Mouse (Mus musculus) thymus, adult 2 months (tissue): ENCODE measurements around the gene Cc2d1a. TPM values are rescaled to one million over a fixed set of nuclear protein-coding genes. Genes with fewer than 3 reads are reported as not detected.

Source experiments
- DNase-seq: peaks from one replicate; pipeline ENCODE4 v3.0.0; 2021
- H3K27ac ChIP-seq: fragments of 200-500 bp; 2 replicates; pipeline ENCODE4 v1.5.1; 2012; ENCODE audit warnings: low read length, control low read depth; ENCODE audit not compliant: control insufficient read depth, insufficient read depth
- H3K27me3 ChIP-seq: fragments of 200-500 bp; 2 replicates; pipeline ENCODE4 v1.6.1; 2012; ENCODE audit warnings: mild to moderate bottlenecking, low read length, moderate library complexity, mixed read lengths; ENCODE audit not compliant: control insufficient read depth, insufficient read depth
- H3K36me3 ChIP-seq: fragments of 200-500 bp; 2 replicates; pipeline ENCODE4 v1.6.1; 2012; ENCODE audit warnings: mild to moderate bottlenecking, low read length, moderate library complexity; ENCODE audit not compliant: control insufficient read depth, insufficient read depth
- H3K4me1 ChIP-seq: fragments of 200-500 bp; replicated peaks from 2 replicates; pipeline ENCODE4 v1.6.1; 2012; ENCODE audit warnings: low read length; ENCODE audit not compliant: control insufficient read depth, insufficient read depth
- H3K4me3 ChIP-seq: fragments of 200-500 bp; 2 replicates; pipeline ENCODE4 v1.5.1; 2012; ENCODE audit warnings: mild to moderate bottlenecking, low read length, control low read depth, moderate library complexity; ENCODE audit not compliant: control insufficient read depth, insufficient read depth
- CTCF ChIP-seq: fragments of 200-500 bp; IDR thresholded peaks from 2 replicates; pipeline ENCODE4 v1.5.1; 2012; ENCODE audit warnings: mild to moderate bottlenecking, control low read depth, low read length, moderate library complexity, borderline replicate concordance; ENCODE audit not compliant: control insufficient read depth, poor library complexity, insufficient read depth; ENCODE audit errors: extremely low read depth
- POLR2A ChIP-seq: fragments of 200-500 bp; IDR thresholded peaks from 2 replicates; pipeline ENCODE4 v1.6.1; 2012; ENCODE audit warnings: mild to moderate bottlenecking, low read length, control low read depth, moderate library complexity; ENCODE audit not compliant: control insufficient read depth, poor library complexity, insufficient read depth; ENCODE audit errors: extremely low read depth
- WGBS: fragments of 180-500 bp; shearing (Covaris S2); methylation state at CpG from one replicate; pipeline ENCODE4 v1.1.7; 2018; 5-methylcytosine and 5-hydroxymethylcytosine counted together
- polyA plus RNA-seq: library from polyadenylated mRNA; depleted of rRNA; stranded (reverse); fragments of >200 nt; gene quantifications from 2 replicates; pipeline ENCODE4 v1.2.3, GENCODE M21; 2012

Gene Cc2d1a
- polyA plus RNA-seq, 1 experiment = 54.6 TPM

- Histone ChIP-seq H3K27me3 (no peaks in the 10 kb centered on the region), H3K36me3 (no peaks in the 10 kb centered on the region), H3K27ac (no peak overlapping the region), H3K4me3 (no peak overlapping the region), H3K4me1 (peaks cover 62% of the 10 kb centered on the region)
- no peak for DNase-seq
- no peak for TF ChIP-seq POLR2A
- no peak for TF ChIP-seq CTCF
- 81% methylated on average over 4 of the region's 4 CpGs for WGBS
These were observed 32.2 kb upstream of the Cc2d1a start for GRCm38 (mm10) chr8:84179946-84180345.

DNA sequence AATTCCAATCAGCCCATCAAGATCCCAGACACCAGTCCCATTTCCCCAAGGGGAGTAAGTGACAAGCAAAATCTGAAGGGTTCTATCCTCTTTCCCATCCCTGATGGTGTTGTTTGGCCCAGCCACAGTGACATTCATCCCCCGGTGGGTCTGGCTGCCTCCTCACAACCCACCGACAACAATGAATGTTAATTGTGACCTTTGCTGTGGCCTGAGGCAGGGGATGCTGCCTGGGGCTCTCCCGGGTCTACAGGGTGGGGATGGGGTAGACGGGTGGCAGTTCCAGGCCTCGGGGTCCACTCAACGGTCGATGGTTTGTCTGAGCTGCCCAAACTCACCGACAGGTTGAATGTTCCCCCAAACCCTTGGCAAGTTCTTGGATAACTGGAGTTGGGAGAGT lies 30.9 kb upstream of the Cc2d1a start:
- Histone ChIP-seq H3K4me1 (peaks cover 52% of the 10 kb centered on the region), H3K4me3 (no peak overlapping the region), H3K27ac (peak overlapping the region; percentile 7; the same call in 1 of the 2 replicates), H3K27me3 (no peaks in the 10 kb centered on the region), H3K36me3 (no peaks in the 10 kb centered on the region)
- TF ChIP-seq CTCF (no peak), POLR2A (no peak)
- WGBS = 96% methylated on average over 8 of the region's 8 CpGs
- no peak for DNase-seq

GRCm38 (mm10) chr8:84177405-84177804 lies 29.7 kb upstream of the Cc2d1a start:
- Histone ChIP-seq H3K36me3 (0 out of 2 replicates have a peak, but pooled peaks cover 6% of the 10 kb centered on the region), H3K4me3 (no peak overlapping the region), H3K27me3 (no peaks in the 10 kb centered on the region), H3K4me1 (peaks cover 44% of the 10 kb centered on the region), H3K27ac (no peak overlapping the region)
- TF ChIP-seq POLR2A (no peak), CTCF (no peak)
- DNase-seq = no peak
- WGBS = 85% methylated on average over 3 of the region's 3 CpGs

DNA sequence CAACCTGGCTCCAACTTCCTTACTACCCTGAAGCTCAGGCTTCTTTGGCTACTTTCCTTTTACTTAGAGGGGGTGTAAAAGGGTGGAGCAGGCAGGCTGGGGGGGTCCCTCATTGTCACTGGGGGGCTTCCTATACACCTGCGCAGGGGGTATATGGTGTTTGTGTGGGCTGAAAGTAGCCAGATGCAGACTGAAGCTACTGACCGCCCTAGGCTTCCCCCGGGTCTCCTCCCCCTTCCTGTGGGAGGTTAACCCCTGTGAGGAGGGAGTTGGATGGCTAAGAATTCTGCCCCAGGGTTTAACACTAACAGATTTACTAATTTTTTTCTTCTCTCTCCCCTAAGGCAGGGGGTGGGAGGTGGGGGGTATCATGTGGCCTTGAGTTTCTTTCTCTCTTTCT lies 28.8 kb upstream of the Cc2d1a start:
- H3K4me1 ChIP-seq = peaks cover 44% of the 10 kb centered on the region
- peak; percentile 38 for DNase-seq
- WGBS = 2% methylated on average over 3 of the region's 3 CpGs
- H3K36me3 ChIP-seq = 0 out of 2 replicates have a peak, but pooled peaks cover 6% of the 10 kb centered on the region
- H3K4me3 ChIP-seq = no peak overlapping the region
- TF ChIP-seq POLR2A (no peak), CTCF (no peak)
- peak overlapping the region; percentile 71 for H3K27ac ChIP-seq
- H3K27me3 ChIP-seq = no peaks in the 10 kb centered on the region

DNA sequence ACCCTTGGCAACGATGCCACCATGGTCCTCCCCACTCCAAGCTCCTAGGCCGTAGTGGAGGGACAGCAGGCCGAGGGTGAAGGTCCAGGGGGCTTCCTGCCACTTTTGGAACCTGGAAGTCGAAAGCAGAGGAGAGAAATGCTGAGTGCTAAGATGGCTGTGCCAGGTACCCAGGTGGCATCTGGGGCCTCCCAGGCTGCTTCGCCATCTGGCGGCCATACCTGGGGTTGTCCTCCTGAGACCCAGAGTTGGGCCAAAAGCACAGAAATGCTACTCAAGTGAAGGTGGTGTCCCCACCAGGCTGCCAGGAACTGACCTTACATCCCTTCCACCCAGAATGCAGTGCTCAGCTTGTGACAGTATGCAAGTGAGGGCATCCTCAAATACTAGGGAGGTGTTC lies 26.1 kb upstream of the Cc2d1a start:
- no peak for DNase-seq
- 0 out of 2 replicates have a peak, but pooled peaks cover 6% of the 10 kb centered on the region for H3K36me3 ChIP-seq

DNA sequence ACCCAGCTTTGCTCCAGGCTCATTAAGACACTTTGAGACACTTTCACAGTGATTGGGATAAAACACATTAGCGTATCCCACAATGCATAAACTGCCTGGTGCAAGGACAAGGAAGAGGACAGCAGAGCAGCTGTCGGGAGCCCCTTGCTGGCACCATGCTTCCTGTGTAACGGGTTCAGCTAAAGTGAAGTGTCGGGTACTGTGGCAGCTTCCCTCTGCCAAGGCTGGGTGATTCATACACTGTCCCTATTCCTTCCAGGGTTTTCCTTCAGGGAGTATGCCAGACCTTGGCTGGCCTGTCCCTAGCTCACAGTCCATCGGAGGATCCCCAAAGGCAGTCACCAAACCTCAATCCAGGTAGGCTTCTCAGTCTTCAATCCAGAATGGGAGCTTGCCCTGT lies 22.4 kb upstream of the Cc2d1a start:
- no peak for TF ChIP-seq CTCF
- TF ChIP-seq POLR2A = no peak
- Histone ChIP-seq H3K27ac (no peak overlapping the region), H3K4me3 (no peak overlapping the region), H3K4me1 (peaks cover 1% of the 10 kb centered on the region; the same call in 1 of the 2 replicates), H3K27me3 (no peaks in the 10 kb centered on the region), H3K36me3 (0 out of 2 replicates have a peak, but pooled peaks cover 6% of the 10 kb centered on the region)
- 88% methylated on average over 5 of the region's 5 CpGs for WGBS
- no peak for DNase-seq

More for the DNA sequence above, 26.1 kb upstream of the Cc2d1a start:
- WGBS = 91% methylated on average over 6 of the region's 6 CpGs
- Histone ChIP-seq H3K27me3 (no peaks in the 10 kb centered on the region), H3K4me1 (peaks cover 30% of the 10 kb centered on the region), H3K27ac (no peak overlapping the region), H3K4me3 (no peak overlapping the region)
- peak; percentile 65 for TF ChIP-seq CTCF
- no peak for TF ChIP-seq POLR2A

GRCm38 (mm10) chr8:84167696-84168095 lies 20.0 kb upstream of the Cc2d1a start:
- Histone ChIP-seq H3K4me3 (no peak overlapping the region), H3K27ac (no peak overlapping the region), H3K36me3 (no peaks in the 10 kb centered on the region), H3K27me3 (no peaks in the 10 kb centered on the region), H3K4me1 (no peaks in the 10 kb centered on the region)
- WGBS = 98% methylated on average over 2 of the region's 2 CpGs
- TF ChIP-seq POLR2A (no peak), CTCF (no peak)
- DNase-seq = no peak

DNA sequence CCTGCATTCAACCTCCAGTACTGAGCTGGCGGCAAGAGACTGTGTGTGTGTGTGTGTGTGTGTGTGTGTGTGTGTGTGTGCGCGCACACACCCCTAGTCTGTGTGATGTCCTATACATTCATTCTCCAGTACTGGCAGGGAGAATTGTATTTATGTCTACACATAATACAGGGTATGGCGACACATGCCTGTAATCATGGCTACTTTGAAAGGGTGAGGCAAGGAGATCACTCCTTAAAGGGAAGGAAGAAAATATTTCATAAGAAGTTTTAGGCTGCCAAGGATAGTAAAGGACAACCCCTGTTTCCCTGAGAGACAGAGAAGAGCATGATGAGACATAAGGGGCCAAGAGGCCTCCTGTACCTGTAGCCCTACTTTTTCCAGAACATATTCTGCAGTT lies 9.9 kb upstream of the Cc2d1a start:
- DNase-seq = no peak
- no peak for TF ChIP-seq POLR2A
- no peak for TF ChIP-seq CTCF
- Histone ChIP-seq H3K27me3 (no peaks in the 10 kb centered on the region), H3K4me1 (no peaks in the 10 kb centered on the region), H3K27ac (no peak overlapping the region), H3K4me3 (no peak overlapping the region), H3K36me3 (no peaks in the 10 kb centered on the region)
- WGBS = 98% methylated on average over 4 of the region's 4 CpGs
